Mouse (Mus musculus) spleen, postnatal 10 days (tissue): ENCODE results near the gene Setd1a.

Experiments used
- DNase-seq, 2 experiments: peaks; one replicate each; pipeline ENCODE4 v3.0.0; 2021 to 2022; ENCODE audit warnings: low spot score in 2 of 2

The Setd1a gene

DNA sequence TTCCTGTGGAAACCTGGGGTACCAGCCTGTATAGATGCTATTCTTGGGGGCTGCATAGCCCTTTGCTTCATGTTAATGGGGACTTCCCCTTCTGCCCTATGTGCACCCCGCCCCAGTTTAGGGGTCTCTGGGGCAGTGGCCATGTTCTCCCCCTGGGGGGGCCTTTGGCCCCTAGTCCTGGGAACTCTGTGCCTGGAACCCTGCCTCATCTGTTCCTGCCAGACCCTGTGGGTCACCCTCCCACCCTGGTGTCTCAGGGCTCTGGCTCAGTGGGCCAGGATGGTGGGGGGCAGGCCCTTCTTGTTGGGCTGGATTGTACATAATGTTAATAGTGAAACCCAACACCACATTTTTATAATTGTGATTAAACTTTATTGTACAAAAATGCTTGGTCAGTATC, 23.3 kb downstream of the Setd1a start:
- no peak for DNase-seq

DNA sequence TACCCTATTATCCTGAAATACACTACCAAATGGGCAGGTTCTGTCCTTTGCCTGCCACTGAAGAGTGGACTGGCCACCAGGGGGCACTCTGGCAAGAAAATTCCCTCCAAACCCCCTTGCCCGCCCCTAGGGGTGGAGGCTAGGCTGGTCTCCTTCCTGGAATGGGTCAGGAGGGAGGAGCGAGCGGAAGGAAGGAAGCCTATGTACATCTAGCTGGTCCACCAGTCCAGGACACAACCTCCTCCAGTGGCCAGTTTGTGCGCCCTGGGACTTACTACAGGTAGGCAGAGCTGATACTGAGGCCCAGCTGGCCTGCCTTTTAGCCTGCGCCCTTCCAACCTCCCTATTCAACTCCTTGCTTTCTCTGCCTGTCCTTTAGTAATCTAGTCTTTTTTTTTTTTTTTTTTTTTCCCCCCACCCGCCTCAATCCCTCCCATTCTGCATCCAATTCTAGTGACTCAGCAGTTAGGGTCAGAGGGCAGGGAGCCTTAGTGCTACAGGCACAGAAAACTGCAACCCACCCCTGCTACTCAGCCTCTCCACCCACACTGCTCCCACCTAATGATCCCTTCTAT, 24.1 kb downstream of the Setd1a start, which contains the start of gene Hsd3b7:
Gene Hsd3b7 (plus strand): TSS at position 170 of the 575 bp plus-strand sequence.
- peak; percentile 74 to 88 for DNase-seq

DNA sequence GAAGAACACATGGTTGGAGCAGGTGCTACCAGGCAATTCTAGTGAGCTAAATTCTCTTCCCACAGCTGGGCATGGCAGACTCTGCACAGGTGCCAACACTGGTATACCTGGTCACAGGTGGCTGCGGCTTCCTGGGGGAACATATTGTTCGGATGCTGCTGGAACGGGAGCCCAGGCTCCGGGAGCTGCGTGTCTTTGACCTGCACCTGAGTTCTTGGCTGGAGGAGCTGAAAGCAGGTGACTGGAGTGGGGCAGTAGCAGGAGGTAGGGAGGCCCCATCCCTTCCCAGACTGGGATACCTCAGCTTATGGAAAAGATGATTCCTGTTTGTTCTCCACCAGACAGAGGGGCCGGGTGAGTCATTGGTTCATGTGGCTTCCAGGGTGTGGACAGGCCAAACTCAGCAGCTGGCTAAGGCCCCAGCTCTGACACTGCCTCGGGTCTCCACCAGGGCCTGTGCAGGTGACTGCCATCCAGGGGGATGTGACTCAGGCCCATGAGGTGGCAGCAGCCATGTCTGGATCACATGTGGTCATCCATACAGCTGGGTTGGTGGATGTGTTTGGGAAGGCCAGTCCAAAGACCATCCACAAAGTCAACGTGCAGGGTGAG, 24.6 kb downstream of the Setd1a start:
- DNase-seq = no peak

DNA sequence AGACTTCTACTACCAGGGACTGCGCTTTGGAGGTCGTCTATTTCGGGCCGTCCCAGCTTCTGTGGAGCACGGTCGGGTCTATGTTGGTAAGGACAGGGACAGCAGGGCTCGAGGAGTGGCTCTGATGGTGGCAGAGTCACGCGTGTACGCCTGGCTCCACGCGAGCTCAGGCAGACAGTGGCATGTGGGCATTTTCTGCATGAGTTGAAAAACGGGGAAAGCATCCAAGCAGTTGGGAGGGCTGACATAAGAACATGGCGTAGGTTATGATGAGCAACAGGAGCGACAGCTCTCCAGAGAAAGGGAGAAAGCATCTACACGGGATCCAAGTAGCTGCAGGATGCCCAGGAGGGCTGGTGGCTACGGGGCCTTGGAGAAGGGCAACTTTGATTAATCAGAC, 25.8 kb downstream of the Setd1a start:
- no peak for DNase-seq

DNA sequence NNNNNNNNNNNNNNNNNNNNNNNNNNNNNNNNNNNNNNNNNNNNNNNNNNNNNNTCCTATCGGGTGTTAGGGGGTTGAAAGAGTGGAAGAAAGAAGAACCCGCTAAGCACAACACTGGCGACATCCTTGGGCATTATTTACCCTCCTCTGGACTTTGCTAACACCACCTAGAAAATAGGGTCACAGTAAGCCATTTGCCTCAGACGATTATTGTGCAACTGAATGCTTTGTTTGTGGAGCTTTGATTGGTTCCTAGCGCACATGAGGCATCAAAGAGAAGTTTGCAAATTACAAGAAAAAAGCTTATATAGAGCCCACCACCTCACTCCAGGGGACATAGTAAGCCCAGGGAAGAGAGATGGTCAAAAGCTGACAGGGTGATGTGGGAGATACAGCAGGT, 32.4 kb downstream of the Setd1a start:
- DNase-seq = no peak

DNA sequence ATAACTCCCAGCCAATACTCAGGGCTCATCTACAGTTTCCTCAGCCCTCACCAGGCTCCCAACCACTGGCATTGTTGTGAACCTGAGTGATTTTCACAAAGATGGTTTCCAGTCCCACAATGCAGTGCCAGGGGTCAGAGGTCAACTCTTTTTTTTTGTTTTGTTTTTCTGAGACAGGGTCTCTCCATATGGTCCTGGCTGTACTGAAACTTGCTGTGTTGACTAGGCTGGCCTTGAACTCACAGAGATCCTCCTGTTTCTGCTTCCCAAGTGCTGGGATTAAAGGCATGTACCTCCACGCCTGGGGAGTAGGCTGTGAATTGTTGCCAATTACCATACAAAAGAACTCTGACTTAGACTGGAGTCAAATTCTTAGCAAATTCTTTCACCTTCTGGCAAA, 33.4 kb downstream of the Setd1a start:
- no peak for DNase-seq

DNA sequence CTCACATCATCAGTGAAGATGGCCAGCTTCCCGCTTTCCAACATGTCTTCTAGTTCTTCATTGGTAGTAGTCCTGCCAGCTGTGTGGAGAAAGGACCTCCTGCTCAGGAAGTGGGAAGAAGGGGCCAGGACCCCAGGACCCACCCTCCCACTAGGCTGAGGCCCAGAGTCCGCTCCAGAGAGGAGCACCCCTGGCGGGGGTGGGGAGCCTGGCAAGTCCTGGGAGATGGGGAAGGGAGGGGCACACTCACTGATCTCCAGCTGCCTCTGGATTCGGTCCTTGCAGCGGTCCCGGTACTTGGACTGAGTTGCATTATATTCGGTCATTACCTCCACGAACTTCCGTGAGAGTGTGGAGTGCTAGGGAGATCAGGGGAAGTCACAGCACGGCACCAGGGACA, 34.2 kb downstream of the Setd1a start:
- no peak for DNase-seq

DNA sequence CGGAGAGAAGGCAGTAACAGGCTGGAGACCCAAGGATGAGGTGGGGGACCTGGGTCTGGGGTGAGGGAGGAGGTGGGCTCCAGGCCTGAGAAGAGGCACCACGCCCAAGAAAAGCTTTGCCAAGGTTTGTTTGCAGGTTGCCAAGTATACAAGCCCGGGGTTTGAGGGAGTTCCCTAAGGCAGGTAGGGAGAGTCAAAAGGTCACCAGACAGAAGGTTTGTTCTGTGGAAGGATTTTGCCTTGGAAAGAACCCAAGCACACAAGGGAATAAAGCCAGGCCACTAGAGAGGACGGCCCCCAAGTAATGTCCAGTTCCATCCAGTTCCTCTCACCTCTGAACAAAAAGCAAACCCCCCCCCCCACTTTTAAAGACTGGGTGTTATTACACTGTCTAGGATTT, 34.8 kb downstream of the Setd1a start:
- no peak for DNase-seq

DNA sequence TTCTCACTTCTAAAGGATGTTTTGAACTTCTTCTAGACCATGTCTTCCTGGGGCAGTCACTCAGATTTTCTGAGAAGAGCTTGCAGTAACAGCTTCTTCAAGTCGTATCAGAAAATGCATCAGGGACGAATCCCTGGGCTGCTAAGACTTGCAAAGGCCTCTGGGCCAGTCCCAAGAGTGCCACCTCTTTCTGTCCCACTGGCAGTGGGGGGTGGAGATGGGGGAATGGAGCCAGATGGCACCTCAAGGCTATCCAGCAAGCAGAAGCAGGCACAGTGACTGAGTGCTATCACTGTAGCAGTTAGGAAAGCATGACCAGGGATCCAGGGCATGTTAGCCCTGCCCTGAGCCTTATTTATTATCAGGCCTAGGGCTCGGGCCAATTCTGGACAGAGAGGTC, 35.8 kb downstream of the Setd1a start:
- no peak for DNase-seq

DNA sequence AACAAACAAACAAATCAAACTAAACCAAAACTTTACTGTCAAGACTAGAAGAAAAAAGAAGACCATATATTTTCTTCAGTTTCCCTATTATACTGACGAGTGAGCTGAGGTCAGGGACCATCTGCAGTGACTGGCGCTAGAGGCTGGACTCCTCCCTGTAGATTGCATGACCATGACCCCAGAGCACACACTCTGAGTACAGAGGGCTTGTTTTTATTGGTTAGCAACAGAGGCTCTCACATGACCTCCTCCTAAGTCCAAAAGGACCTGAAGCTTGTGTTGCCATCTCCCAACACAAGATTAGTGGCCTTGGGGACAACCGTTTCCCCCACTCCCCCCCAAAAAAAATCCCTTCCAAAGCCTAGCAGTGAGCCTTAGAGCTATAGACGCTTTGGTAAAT, 37.4 kb downstream of the Setd1a start:
- DNase-seq = no peak

DNA sequence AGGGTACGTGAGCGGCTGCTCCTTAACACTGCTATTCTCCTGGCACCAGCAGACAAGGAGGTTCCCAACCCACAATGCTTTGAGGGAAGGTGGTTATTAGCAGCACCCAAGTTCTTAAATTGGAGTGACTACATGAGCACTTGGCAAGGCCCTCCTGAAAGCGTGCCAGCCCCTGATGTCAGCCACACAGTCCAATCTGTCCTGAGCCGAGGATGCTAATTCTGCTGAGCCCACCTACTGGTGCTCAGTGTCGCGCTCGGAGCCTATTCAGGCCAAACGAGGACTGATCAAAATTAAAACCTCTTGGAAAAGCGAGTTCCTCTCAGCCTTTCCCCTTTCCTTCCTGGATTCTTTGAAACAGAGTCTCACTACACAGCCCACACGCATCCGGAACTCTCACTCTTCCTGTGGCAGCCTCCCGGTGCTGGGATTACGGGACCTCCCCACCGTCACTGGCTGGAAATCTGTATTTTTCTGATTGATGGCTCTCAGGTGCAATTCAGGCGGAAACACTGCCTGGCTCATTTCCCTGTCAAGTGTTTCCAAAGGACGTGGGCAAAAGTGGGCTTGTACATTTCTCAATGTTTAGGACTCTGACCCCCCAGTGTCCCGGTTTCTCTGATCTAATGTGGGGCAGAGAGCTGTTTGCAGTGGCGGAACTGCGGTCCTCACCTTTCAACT, 37.9 kb downstream of the Setd1a start:
- no peak for DNase-seq

DNA sequence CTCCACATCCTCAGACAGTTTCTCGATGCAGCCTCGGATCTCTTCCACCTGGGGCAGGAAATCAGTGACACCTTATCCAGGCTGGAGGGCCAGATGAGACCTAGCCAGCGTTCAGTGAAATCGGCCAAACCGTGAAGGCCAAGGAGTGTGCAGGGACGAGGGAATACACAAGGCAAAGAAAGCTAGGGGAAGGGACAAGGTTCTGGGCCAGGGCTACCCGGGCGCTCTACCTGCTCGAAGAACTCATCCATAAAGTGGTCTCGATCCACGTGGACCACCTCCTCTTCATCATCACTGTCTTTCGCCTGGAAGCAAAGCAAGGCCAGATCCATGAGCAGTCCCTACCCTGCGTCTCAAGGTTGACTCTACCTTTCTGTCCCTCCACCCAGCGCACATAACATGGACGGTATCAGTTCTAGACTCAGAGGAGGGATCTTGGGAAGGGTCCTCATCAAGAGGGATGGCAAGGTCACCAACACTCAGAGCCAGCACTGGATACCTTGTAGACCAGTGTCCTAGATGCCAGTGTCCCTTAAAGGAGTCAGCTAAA, 38.7 kb downstream of the Setd1a start:
- DNase-seq = no peak

DNA sequence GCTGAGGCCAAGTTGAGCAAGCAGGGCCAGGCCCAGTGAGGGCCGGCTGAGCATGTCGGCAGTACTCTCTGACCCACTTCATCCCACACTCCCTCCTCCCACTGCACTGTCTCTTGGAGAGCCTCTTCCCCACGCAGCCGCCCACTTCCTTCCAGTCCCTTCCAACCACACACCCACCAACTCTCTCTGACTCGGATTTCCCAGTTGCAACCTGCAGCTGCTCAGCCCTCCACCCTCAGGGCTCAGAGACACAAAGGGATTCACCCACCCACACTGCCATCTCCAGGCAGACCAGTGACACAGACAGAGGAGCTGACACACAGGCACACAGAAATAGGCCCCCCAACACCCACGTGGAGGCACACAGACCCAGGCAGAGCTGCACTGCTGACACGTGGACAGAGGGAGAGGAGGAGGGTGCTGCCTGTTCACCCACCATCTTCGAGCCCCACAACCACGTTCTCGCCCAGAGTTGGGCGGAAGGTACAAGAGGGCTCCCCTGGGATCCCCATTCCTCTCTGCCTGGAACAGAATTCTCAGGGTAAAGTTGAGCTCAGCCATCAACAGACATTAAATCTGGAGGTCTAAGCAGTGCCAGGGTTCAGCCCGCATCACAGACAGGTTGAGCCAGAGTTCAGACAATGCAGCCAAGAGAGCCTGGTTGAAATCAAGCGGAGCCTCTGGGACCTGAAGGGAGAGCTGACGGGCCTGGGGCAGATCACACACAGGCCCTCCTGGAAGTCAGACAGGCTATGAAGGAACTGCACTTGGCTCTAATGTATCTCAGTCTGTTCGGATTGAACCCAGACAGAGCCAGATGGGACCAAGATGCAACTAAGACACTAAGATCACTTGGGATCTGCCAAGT, 39.7 kb downstream of the Setd1a start:
- no peak for DNase-seq

DNA sequence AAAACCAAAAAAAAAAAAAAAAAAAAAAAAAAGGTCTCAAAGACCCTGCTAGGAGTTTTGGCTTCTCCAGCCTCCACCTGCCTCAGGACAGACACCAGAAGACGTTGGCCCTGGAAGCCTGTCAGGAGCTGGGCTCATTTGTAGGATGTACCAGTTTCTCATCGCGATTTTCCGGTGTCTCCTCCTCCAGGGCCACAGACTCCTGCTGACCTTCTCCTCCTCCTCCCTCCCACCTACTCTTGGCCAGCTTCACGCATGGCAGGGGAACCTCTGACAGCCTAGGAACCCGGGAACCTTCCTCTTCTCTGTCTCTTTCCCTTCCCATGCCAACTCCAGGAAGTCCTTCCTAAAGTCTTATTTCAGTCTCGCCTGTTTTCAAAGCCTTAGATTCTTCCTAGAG, 40.6 kb downstream of the Setd1a start:
- DNase-seq = no peak

DNA sequence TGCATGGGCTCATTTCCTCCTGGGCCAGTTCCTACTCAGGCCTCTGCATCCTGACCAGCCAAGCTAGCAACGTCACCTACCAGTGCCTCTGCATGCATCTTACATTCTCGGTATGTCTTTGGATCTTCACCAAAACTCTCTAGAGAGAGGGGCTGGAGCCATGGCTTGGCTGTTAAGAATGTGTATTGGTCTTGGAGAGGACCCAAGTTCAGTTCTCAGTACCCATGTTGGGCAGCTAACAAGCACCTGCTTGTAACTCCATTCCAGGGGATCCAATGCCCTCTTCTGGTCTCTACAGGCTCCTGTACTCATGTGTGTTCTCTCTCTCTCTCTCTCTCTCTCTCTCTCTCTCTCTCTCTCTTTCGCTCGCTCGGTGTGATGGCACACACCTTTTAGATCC, 41.3 kb downstream of the Setd1a start:
- DNase-seq = no peak

DNA sequence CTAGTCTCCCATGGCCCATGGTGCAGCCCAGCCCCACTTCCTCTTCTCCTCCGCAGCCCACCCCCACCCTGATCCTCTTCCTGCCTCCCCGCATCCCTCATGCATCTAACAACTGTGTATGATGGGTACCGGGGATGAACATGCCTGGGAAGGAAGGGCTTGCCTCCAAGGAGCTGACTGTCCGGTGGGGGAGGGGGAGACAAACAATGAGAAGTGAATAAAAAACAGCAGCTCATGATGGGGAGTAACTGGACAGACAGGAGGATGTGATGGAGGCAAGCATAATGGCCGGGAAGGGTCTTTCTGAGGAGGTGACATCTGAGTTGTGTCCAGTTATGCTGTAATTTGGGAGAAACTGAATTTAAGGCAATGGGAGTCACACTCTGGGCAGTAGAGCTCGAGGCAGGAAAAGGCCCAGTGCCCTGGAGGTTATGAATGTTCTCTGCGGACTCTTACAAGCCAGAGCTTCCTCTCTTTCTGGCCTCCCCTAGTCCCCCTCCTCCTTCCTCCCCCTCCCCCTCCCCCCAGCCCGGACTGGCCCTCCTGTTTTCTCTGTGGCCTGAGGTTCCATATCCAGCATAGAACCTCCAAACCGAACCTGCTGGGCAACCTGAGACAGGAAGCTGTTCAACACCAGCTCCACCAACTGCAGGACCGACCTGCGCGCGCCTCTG, 44.5 kb downstream of the Setd1a start:
- DNase-seq = no peak

DNA sequence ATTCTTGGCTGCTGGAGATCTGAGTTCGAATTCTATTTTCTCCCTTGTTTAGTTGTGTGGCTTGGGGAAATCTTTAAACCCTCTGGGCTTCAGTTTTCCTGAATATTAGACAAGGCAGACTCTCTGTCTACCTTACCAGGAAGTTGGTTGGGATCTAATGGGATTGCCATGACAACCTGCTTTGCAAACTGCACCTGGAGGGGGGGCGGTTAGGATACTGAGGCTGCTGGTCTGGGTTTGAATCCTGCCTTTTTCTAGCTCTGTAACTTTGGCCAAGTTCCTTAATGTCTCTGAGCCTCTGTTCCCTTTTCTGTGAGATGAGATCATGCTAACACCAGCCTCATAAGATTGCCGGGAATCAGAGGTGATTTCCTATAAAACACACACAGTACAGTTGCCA, 46.0 kb downstream of the Setd1a start:
- DNase-seq = no peak

DNA sequence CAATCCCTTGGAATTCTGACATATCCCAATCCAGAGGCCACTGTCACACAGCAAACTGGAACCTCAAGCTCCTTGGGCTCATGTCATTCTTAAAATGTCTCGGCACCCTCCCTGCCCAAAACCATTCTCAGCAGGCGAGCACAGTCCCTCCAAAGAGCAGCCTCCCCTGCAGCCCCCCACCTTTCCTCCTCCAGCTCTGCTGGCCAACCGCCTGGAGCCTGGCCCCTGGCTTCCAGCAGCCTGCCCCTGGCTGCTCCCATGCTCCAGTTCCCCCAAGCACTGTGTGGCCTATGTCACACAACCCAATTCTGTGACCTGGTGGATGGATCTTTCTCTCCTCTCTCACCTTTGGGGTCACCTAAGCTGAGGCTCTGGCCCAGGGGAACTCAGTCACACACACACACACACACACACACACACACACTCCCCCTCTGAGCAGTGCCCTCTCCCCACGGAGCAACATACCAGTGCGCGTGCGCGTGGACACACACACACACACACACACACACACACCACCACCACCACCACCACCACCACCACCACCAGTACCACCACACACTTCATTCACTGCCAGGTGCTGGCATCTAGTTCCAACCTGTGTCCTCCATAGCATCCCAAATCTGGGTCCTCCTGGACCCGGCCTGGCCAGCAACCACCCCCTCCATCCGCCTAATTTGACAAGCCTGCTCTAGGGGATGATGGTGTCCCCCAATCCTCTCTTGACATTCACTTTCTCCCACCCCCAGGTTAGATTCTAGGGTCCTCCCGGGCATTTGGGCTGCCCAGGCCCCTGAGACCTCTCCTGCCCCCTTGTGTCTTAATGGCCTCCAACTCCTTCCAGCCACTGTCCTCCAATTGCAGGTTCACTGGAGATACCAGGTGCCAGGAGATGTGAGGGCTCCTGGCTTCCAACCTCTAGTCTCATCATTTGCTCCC, 47.0 kb downstream of the Setd1a start:
- DNase-seq = no peak

DNA sequence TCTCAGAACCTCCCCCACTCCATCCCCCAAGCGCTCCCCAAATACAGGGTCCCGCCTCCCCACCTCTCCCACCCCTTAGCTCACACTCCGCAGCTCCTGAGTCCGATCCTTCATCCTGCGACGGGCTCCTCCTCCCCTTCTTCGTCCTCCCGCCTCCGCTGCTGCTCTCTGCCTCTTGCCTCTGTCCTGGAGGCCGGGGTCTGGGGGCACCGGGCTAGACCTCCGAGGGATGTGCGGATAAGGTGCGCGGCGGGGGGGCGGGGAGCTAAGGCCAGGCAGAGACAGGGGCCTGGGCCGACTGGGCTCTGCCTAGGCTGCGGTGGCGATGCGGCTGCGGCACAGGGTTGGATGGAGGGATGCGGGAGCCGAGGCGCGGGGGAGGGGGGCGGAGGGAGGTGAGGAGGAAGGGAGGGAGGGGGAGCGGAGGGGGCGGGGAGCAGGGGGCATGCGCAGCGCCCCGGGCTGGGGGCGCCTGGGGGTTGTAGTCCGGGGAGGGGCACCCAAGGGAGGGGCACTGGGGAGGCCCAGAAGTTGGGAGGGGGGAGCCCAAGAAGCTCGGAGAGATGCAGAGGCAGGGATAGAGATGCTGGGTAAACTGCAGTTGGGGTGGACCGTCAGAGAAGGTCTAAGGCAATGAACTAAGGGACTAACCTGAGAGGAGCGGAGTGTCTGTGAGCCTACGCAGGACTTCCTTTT, 47.9 kb downstream of the Setd1a start, which contains the start of the genes Stx4a and Stx1b:
Gene Stx4a (plus strand): TSS at position 119 of the 696 bp plus-strand sequence.
Gene Stx1b (minus strand): TSS at position 374 of the 696 bp plus-strand sequence.
- no peak for DNase-seq

DNA sequence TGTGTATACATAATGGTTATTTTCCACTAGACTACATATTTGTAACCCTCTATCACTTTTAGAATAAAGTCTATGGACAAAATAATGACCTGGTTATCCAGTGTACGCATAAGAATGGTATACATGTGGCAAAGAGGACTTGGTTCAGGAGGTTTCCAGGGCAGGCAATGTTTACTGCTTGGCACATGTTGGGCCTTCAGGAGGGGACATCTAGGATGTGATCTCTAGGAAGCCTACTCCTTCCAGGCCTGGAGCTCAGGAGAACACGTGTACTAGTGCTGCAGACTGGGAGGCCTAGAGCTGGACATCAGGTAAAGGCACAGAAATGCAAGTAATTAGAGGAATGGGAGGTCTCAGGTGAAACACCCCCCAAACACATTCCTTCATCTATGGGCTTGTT, 59.1 kb downstream of the Setd1a start:
- DNase-seq = no peak
